ENCODE assay signal across 8 mouse cellular contexts in genomic region chr12:69724711-69725460, GRCm38 (mm10). TPM values are rescaled to one million over a fixed set of nuclear protein-coding genes. Genes with fewer than 3 reads are reported as not detected.
A peak's percentile ranks its signal among the peaks of the same experiment; 100 is the strongest.
DNase-seq lines count a peak whose midpoint lies in the region; ATAC-seq and TF ChIP-seq lines count a peak whose summit lies in the region.

TSS of gene L2hgdh (minus strand) at chr12:69724873.
TSS of gene Atp5s (plus strand) at chr12:69724950.

- WGBS in forebrain, embryonic 16.5 days: under 1% methylated on average over 58 of the region's 60 CpGs
- WGBS in lung, embryonic 14.5 days: under 1% methylated on average over 60 of the region's 60 CpGs
- under 1% methylated on average over 60 of the region's 60 CpGs for WGBS in olfactory bulb, adult 2 months
- under 1% methylated on average over 60 of the region's 60 CpGs for WGBS in thymus, adult 2 months

- H3K4me2 ChIP-seq in forebrain, embryonic 16.5 days (ENCODE audit: low read length): peak within 1 kb of the TSS; percentile 97
- peak within 1 kb of the TSS; percentile 93 for H3K4me2 ChIP-seq in lung, embryonic 14.5 days

- TF ChIP-seq POLR2A in olfactory bulb, adult 2 months (IDR thresholded peaks at IDR 0.05; ENCODE audit: insufficient read depth, low read depth, low read length): peak; percentile 79; the same call in 1 of the 2 replicates
- peak; percentile 67 for TF ChIP-seq POLR2A in thymus, adult 2 months (IDR thresholded peaks at IDR 0.05; ENCODE audit: control insufficient read depth, extremely low read depth, insufficient read depth, low read length, poor library complexity)

- H3K27ac ChIP-seq in forebrain, embryonic 16.5 days (ENCODE audit: low read length): peak within 1 kb of the TSS; percentile 43
- peak within 1 kb of the TSS; percentile 96 for H3K27ac ChIP-seq in layer of hippocampus, adult 2 months
- peak within 1 kb of the TSS; percentile 62 for H3K27ac ChIP-seq in lung, embryonic 14.5 days (ENCODE audit: low read depth)
- H3K27ac ChIP-seq in olfactory bulb, adult 2 months (ENCODE audit: insufficient read depth, low read depth, low read length): 0 out of 2 replicates have a peak within 1 kb of the TSS, but pooled peaks have one; percentile 1
- no peak within 1 kb of the TSS for H3K27ac ChIP-seq in thymus, adult 2 months (ENCODE audit: control insufficient read depth, insufficient read depth, low read length)

- H3K9ac ChIP-seq in forebrain, embryonic 16.5 days (replicated peaks; ENCODE audit: low read depth, low read length): peak within 1 kb of the TSS; percentile 70
- H3K9ac ChIP-seq in lung, embryonic 14.5 days: peak within 1 kb of the TSS; percentile 69

- H3K4me3 ChIP-seq in G1E (ENCODE audit: low read depth, low read length): peak within 1 kb of the TSS; percentile 81
- peak within 1 kb of the TSS; percentile 87 for H3K4me3 ChIP-seq in forebrain, embryonic 16.5 days (replicated peaks; ENCODE audit: low read length)
- peak within 1 kb of the TSS; percentile 86 for H3K4me3 ChIP-seq in layer of hippocampus, adult 2 months
- peak within 1 kb of the TSS; percentile 80 for H3K4me3 ChIP-seq in lung, embryonic 14.5 days (ENCODE audit: low read depth, low read length)
- H3K4me3 ChIP-seq in olfactory bulb, adult 2 months (ENCODE audit: insufficient read depth, low read depth, low read length): peak within 1 kb of the TSS; percentile 82
- H3K4me3 ChIP-seq in thymus, adult 2 months (ENCODE audit: control insufficient read depth, insufficient read depth, low read length): peak within 1 kb of the TSS; percentile 77

- peaks cover 40% of the 10 kb centered on the region for H3K36me3 ChIP-seq in G1E (replicated peaks)
- H3K36me3 ChIP-seq in forebrain, embryonic 16.5 days (ENCODE audit: control insufficient read depth, insufficient read depth): peaks cover 3% of the 10 kb centered on the region; the same call in 1 of the 2 replicates
- 0 out of 2 replicates have a peak, but pooled peaks cover 3% of the 10 kb centered on the region for H3K36me3 ChIP-seq in lung, embryonic 14.5 days (ENCODE audit: insufficient read depth)
- H3K36me3 ChIP-seq in thymus, adult 2 months (ENCODE audit: control insufficient read depth, insufficient read depth, low read length): no peaks in the 10 kb centered on the region

- TF ChIP-seq CTCF in G1E (IDR thresholded peaks at IDR 0.05; ENCODE audit: low read depth, low read length): no peak
- peak; percentile 10; the same call in 1 of the 2 replicates for TF ChIP-seq CTCF in layer of hippocampus, adult 2 months (conservative IDR thresholded peaks at IDR 0.05)
- TF ChIP-seq CTCF in lung, embryonic 14.5 days (IDR thresholded peaks at IDR 0.05; ENCODE audit: low read depth): 0 out of 2 replicates have a peak, but pooled peaks have one; percentile 4
- no peak; the same call in 1 of the 2 replicates for TF ChIP-seq CTCF in olfactory bulb, adult 2 months (IDR thresholded peaks at IDR 0.05; ENCODE audit: insufficient read depth, low read depth, low read length)
- no peak for TF ChIP-seq CTCF in thymus, adult 2 months (IDR thresholded peaks at IDR 0.05; ENCODE audit: borderline replicate concordance, control insufficient read depth, extremely low read depth, insufficient read depth, low read length, poor library complexity)

- intact Hi-C loops in heart, postnatal 36 days (cut with DNase I): no loop called here

- peak; percentile 98 for DNase-seq in G1E (ENCODE audit: low spot score)
- DNase-seq in cerebellum, adult 18-20 months: peak; percentile 97 to 98
- peak; percentile 95 to 96 for DNase-seq in heart, postnatal 36 days
- peak; percentile 91 to 94 for DNase-seq in layer of hippocampus, adult 2 months (ENCODE audit: low spot score in 2 of 2)
- peak; percentile 98 for DNase-seq in lung, embryonic 14.5 days
- peak; percentile 97 for DNase-seq in thymus, adult 2 months

- peak; percentile 91 for ATAC-seq in G1E (ENCODE audit: extremely low read depth, insufficient number of reproducible peaks, low FRiP score, poor library complexity, severe bottlenecking)
- ATAC-seq in forebrain, embryonic 16.5 days: peak; percentile 97
- peak; percentile 97 for ATAC-seq in lung, embryonic 14.5 days (ENCODE audit: insufficient read depth)

- H3K27me3 ChIP-seq in G1E (ENCODE audit: insufficient read depth, low read length): no peaks in the 10 kb centered on the region
- no peaks in the 10 kb centered on the region for H3K27me3 ChIP-seq in forebrain, embryonic 16.5 days (replicated peaks; ENCODE audit: control insufficient read depth, insufficient read depth, low read length)
- no peaks in the 10 kb centered on the region for H3K27me3 ChIP-seq in lung, embryonic 14.5 days (ENCODE audit: insufficient read depth, low read length)
- H3K27me3 ChIP-seq in thymus, adult 2 months (ENCODE audit: control insufficient read depth, insufficient read depth, low read length): no peaks in the 10 kb centered on the region

- H3K4me1 ChIP-seq in G1E (ENCODE audit: insufficient read depth, low read depth, low read length): peaks cover 27% of the 10 kb centered on the region
- H3K4me1 ChIP-seq in forebrain, embryonic 16.5 days (replicated peaks; ENCODE audit: control insufficient read depth, insufficient read depth, low read length): peaks cover 14% of the 10 kb centered on the region
- peaks cover 8% of the 10 kb centered on the region for H3K4me1 ChIP-seq in lung, embryonic 14.5 days (ENCODE audit: insufficient read depth)
- H3K4me1 ChIP-seq in olfactory bulb, adult 2 months (ENCODE audit: control insufficient read depth, insufficient read depth, low read length): peaks cover 6% of the 10 kb centered on the region
- peaks cover 8% of the 10 kb centered on the region for H3K4me1 ChIP-seq in thymus, adult 2 months (replicated peaks; ENCODE audit: control insufficient read depth, insufficient read depth, low read length)

- peaks cover 1% of the 10 kb centered on the region for H3K9me3 ChIP-seq in G1E (replicated peaks)
- H3K9me3 ChIP-seq in forebrain, embryonic 16.5 days (ENCODE audit: control insufficient read depth, low read length): no peaks in the 10 kb centered on the region; the same call in 1 of the 2 replicates
- H3K9me3 ChIP-seq in lung, embryonic 14.5 days (ENCODE audit: low read depth, low read length): no peaks in the 10 kb centered on the region

RNA-seq across cellular contexts. Expression of gene L2hgdh, which starts in this region (rescaled TPM):
- total RNA-seq in G1E (2014; fragmentation: Nextera tagmentation): 10.1 and 12.9 TPM in 2 replicates
- total RNA-seq in G1E (2017): 18.4 and 21.2 TPM in 2 replicates
- polyA plus RNA-seq in G1E (2012): 1.9 and 2.2 TPM in 2 replicates
- 15.0 and 16.3 TPM in 2 replicates for polyA plus RNA-seq in forebrain, embryonic 16.5 days (2015; fragmentation: Nextera tagmentation; extraction: Ambion mirVana)
- total RNA-seq in heart, postnatal 36 days (2021): 10 to 100 TPM; 47.4 to 53.7 TPM
- 10 to 100 TPM; 14.9 to 17.9 TPM for total RNA-seq in layer of hippocampus, adult 2 months (2021)
- 13.1 and 14.5 TPM in 2 replicates for polyA plus RNA-seq in lung, embryonic 14.5 days (2014; fragmentation: Nextera tagmentation; extraction: Ambion mirVana)
- not detected in 2 replicates for polyA plus RNA-seq in olfactory bulb, adult 2 months (2012; ENCODE audit: insufficient read depth, insufficient read length, low replicate concordance, missing spikeins)
- 4.0 and 5.0 TPM in 2 replicates for polyA plus RNA-seq in thymus, adult 2 months (2012; rRNA removed)

RNA-seq across cellular contexts. Expression of gene Atp5s, which starts in this region (rescaled TPM):
- total RNA-seq in G1E (2014; fragmentation: Nextera tagmentation): 66.9 and 83.2 TPM in 2 replicates
- total RNA-seq in G1E (2017): 15.9 and 19.6 TPM in 2 replicates
- polyA plus RNA-seq in G1E (2012): 8.2 and 12.1 TPM in 2 replicates
- 26.0 and 26.1 TPM in 2 replicates for polyA plus RNA-seq in forebrain, embryonic 16.5 days (2015; fragmentation: Nextera tagmentation; extraction: Ambion mirVana)
- total RNA-seq in heart, postnatal 36 days (2021): 10 to 100 TPM; 30.3 to 31.9 TPM
- 10 to 100 TPM; 30.0 to 33.3 TPM for total RNA-seq in layer of hippocampus, adult 2 months (2021)
- 29.4 and 33.3 TPM in 2 replicates for polyA plus RNA-seq in lung, embryonic 14.5 days (2014; fragmentation: Nextera tagmentation; extraction: Ambion mirVana)
- polyA plus RNA-seq in olfactory bulb, adult 2 months (2012; ENCODE audit: insufficient read depth, insufficient read length, low replicate concordance, missing spikeins): not detected in 2 replicates
- 13.3 and 14.4 TPM in 2 replicates for polyA plus RNA-seq in thymus, adult 2 months (2012; rRNA removed)

Comparison
In these comparisons a context has a peak if more than half of its experiments do, and no peak if none do; other contexts are left out.
1. CTCF ChIP-seq: peak in layer of hippocampus, adult 2 months (single experiment) and lung, embryonic 14.5 days (single experiment); none in G1E (single experiment), olfactory bulb, adult 2 months (single experiment) and thymus, adult 2 months (single experiment).
2. Peak in every context shown above with its lines, with median percentiles within 50 percentile points of each other: ATAC-seq, DNase-seq and H3K4me3 ChIP-seq.